Mouse (Mus musculus): ENCODE measurements around the gene Klhl32. TPM values are rescaled to one million over a fixed set of nuclear protein-coding genes. Genes with fewer than 3 reads are reported as not detected.
"Not testable (repeated sequence)": the region's sequence is repeated elsewhere in the genome, so short reads cannot be mapped to it uniquely, and the experiment has no call there.

Klhl32 gene
- total RNA-seq, 2 experiments from 2014 or later: 21.3 to 23.8 TPM

GRCm38 (mm10) chr4:24644735-24645134, 206.2 kb downstream of the Klhl32 start:
- DNase-seq; intact Hi-C loops (cut with DNase I): not testable (repeated sequence)

GRCm38 (mm10) chr4:24642306-24642705, 208.6 kb downstream of the Klhl32 start:
- peak; percentile 20 for DNase-seq
- intact Hi-C loops (cut with DNase I): no loop called here

- peak; percentile 58 for DNase-seq
- intact Hi-C loops (cut with DNase I): no loop called here
These were observed 219.6 kb downstream of the Klhl32 start for GRCm38 (mm10) chr4:24631177-24631911.

- DNase-seq: no peak
- intact Hi-C loops (cut with DNase I): no loop called here
These were observed 220.5 kb downstream of the Klhl32 start for GRCm38 (mm10) chr4:24630430-24630829.

GRCm38 (mm10) chr4:24627871-24628270, 223.1 kb downstream of the Klhl32 start:
- intact Hi-C loops (cut with DNase I): no loop called here
- DNase-seq: no peak

- DNase-seq: no peak
- intact Hi-C loops (cut with DNase I): no loop called here
These were observed 224.2 kb downstream of the Klhl32 start for GRCm38 (mm10) chr4:24626686-24627085.

- intact Hi-C loops (cut with DNase I): no loop called here
These were observed 224.9 kb downstream of the Klhl32 start for GRCm38 (mm10) chr4:24625951-24626584.

GRCm38 (mm10) chr4:24621422-24622187, 229.3 kb downstream of the Klhl32 start:
- peak; percentile 29 for DNase-seq
- intact Hi-C loops (cut with DNase I): no loop called here

More at GRCm38 (mm10) chr4:24625951-24626584, 224.9 kb downstream of the Klhl32 start:
- DNase-seq: no peak

- no peak for DNase-seq
- intact Hi-C loops (cut with DNase I): no loop called here
These were observed 230.5 kb downstream of the Klhl32 start for GRCm38 (mm10) chr4:24620440-24620839.

- intact Hi-C loops (cut with DNase I): no loop called here
- no peak for DNase-seq
These were observed 230.9 kb downstream of the Klhl32 start for GRCm38 (mm10) chr4:24620005-24620404.

GRCm38 (mm10) chr4:24609564-24609963, 241.4 kb downstream of the Klhl32 start:
- intact Hi-C loops (cut with DNase I): no loop called here
- no peak for DNase-seq

GRCm38 (mm10) chr4:24609085-24609484, 241.8 kb downstream of the Klhl32 start:
- no peak for DNase-seq
- intact Hi-C loops (cut with DNase I): no loop called here

- DNase-seq: no peak
- intact Hi-C loops (cut with DNase I): no loop called here
These were observed 249.2 kb downstream of the Klhl32 start for GRCm38 (mm10) chr4:24601711-24602110.

GRCm38 (mm10) chr4:24598637-24599036, 252.3 kb downstream of the Klhl32 start:
- no peak for DNase-seq
- intact Hi-C loops (cut with DNase I): no loop called here

GRCm38 (mm10) chr4:24596942-24597611, 253.8 kb downstream of the Klhl32 start:
- intact Hi-C loops (cut with DNase I): no loop called here
- DNase-seq: no peak

GRCm38 (mm10) chr4:24594824-24595223, 256.1 kb downstream of the Klhl32 start:
- no peak for DNase-seq
- intact Hi-C loops (cut with DNase I): no loop called here

GRCm38 (mm10) chr4:24583997-24584396, 266.9 kb downstream of the Klhl32 start:
- no peak for DNase-seq
- intact Hi-C loops (cut with DNase I): no loop called here

GRCm38 (mm10) chr4:24582295-24582694, 268.6 kb downstream of the Klhl32 start:
- no peak for DNase-seq
- intact Hi-C loops (cut with DNase I): no loop called here

GRCm38 (mm10) chr4:24577594-24577993, 273.3 kb downstream of the Klhl32 start:
- no peak for DNase-seq
- intact Hi-C loops (cut with DNase I): loop anchor here (10.0 kb wide), 1 partner anchor 333 kb away; no protein-coding TSS in a partner anchor

- intact Hi-C loops (cut with DNase I): loop anchor here (10.0 kb wide), 1 partner anchor 329 kb away; no protein-coding TSS in a partner anchor
- peak; percentile 85 for DNase-seq
These were observed 276.6 kb downstream of the Klhl32 start for GRCm38 (mm10) chr4:24574276-24574675.

All from left cerebral cortex, postnatal 4 days (tissue).